Mouse (Mus musculus) myocyte (in vitro differentiated cells): ENCODE data around the gene Gm13539. TPM values are rescaled to one million over a fixed set of nuclear protein-coding genes. Genes with fewer than 3 reads are reported as not detected.
A peak's percentile ranks its signal among the peaks of the same experiment; 100 is the strongest.

Experiments used
- H3K27me3 ChIP-seq: one replicate; pipeline ENCODE4 v1.6.1; 2011; ENCODE audit not compliant: control insufficient read depth, insufficient read depth, insufficient read length
- H3K36me3 ChIP-seq: one replicate; pipeline ENCODE4 v1.6.1; 2011; ENCODE audit not compliant: control insufficient read depth, insufficient read depth
- H3K4me2 ChIP-seq: one replicate; pipeline ENCODE4 v1.6.1; 2011; ENCODE audit warnings: low read depth, control low read depth
- H3K4me3 ChIP-seq: one replicate; pipeline ENCODE4 v1.5.1; 2011; ENCODE audit warnings: mild to moderate bottlenecking, control low read depth, moderate library complexity
- H3K79me2 ChIP-seq: one replicate; pipeline ENCODE4 v1.6.1; 2011; ENCODE audit not compliant: control insufficient read depth, insufficient read depth
- H3ac ChIP-seq: one replicate; pipeline ENCODE4 v1.6.1; 2011; ENCODE audit not compliant: control insufficient read depth, insufficient read length
- CEBPB ChIP-seq: IDR thresholded peaks from 2 replicates; pipeline ENCODE4 v1.6.1; 2011; ENCODE audit warnings: mild to moderate bottlenecking, moderate library complexity; ENCODE audit not compliant: poor library complexity, insufficient read depth, severe bottlenecking
- E2F4 ChIP-seq: IDR thresholded peaks from one replicate; pipeline ENCODE4 v1.6.1; 2011; ENCODE audit warnings: mild to moderate bottlenecking, control low read depth, moderate library complexity; ENCODE audit not compliant: insufficient read depth
- MAX ChIP-seq: IDR thresholded peaks from one replicate; pipeline ENCODE4 v1.6.1; 2011; ENCODE audit warnings: low read depth, mild to moderate bottlenecking, control low read depth
- MYOD1 ChIP-seq, 3 experiments: IDR thresholded peaks; one replicate each; pipeline ENCODE4 v1.6.1; 2011; ENCODE audit warnings: control low read depth in 2 of 3, low read depth in 2 of 3, mild to moderate bottlenecking in 2 of 3, moderate library complexity in 1 of 3; ENCODE audit not compliant: insufficient read length in 2 of 3, control insufficient read depth in 1 of 3
- MYOG ChIP-seq, 3 experiments: IDR thresholded peaks; one replicate each; pipeline ENCODE4 v1.6.1; 2011; ENCODE audit warnings: control low read depth in 2 of 3, low read depth in 2 of 3, mild to moderate bottlenecking in 2 of 3; ENCODE audit not compliant: insufficient read length in 2 of 3, control insufficient read depth in 1 of 3, insufficient read depth in 1 of 3
- POLR2A ChIP-seq: IDR thresholded peaks from one replicate; pipeline ENCODE4 v1.6.1; 2011; ENCODE audit warnings: low read depth, mild to moderate bottlenecking, control low read depth, moderate library complexity; ENCODE audit not compliant: insufficient read length
- POLR2AphosphoS2 ChIP-seq: IDR thresholded peaks from one replicate; pipeline ENCODE4 v1.6.1; 2011; ENCODE audit warnings: low read depth, control low read depth; ENCODE audit not compliant: insufficient read length
- REST ChIP-seq: IDR thresholded peaks from one replicate; pipeline ENCODE4 v1.6.1; 2011; ENCODE audit warnings: mild to moderate bottlenecking, control low read depth, moderate library complexity; ENCODE audit not compliant: insufficient read depth, insufficient read length
- SRF ChIP-seq: IDR thresholded peaks from one replicate; pipeline ENCODE4 v1.6.1; 2011; ENCODE audit warnings: low read depth; ENCODE audit not compliant: control insufficient read depth, insufficient read length
- TCF12 ChIP-seq: IDR thresholded peaks from one replicate; pipeline ENCODE4 v1.6.1; 2011; ENCODE audit warnings: mild to moderate bottlenecking, control low read depth; ENCODE audit not compliant: poor library complexity, insufficient read depth, severe bottlenecking
- TCF3 ChIP-seq: IDR thresholded peaks from one replicate; pipeline ENCODE4 v1.6.1; 2011; ENCODE audit warnings: low read depth, control low read depth; ENCODE audit not compliant: insufficient read length
- USF1 ChIP-seq: IDR thresholded peaks from one replicate; pipeline ENCODE4 v1.6.1; 2011; ENCODE audit warnings: low read depth, mild to moderate bottlenecking, control low read depth, moderate library complexity
- polyA plus RNA-seq: library from polyadenylated mRNA; unstranded; fragments of >200 nt; fragmentation: generic; extraction: Trizol; gene quantifications from one replicate; pipeline ENCODE4 v1.2.1, GENCODE M21; 2012; ENCODE audit warnings: missing spikeins

Gene Gm13539
- polyA plus RNA-seq, 1 experiment: 0.17 TPM

GRCm38 (mm10) chr2:25775991-25776390, 6.1 kb upstream of the Gm13539 start:
- H3K36me3 ChIP-seq: no peaks in the 10 kb centered on the region
- H3ac ChIP-seq: no peak overlapping the region
- TF ChIP-seq USF1: no peak
- TF ChIP-seq MYOG (IDR thresholded peaks at IDR 0.05; ENCODE audit: control insufficient read depth in 1 of 3, insufficient read depth in 1 of 3, insufficient read length in 2 of 3, low read depth in 2 of 3): no peak
- TF ChIP-seq CEBPB: no peak
- no peak for TF ChIP-seq POLR2A
- no peak for TF ChIP-seq POLR2AphosphoS2
- no peak for TF ChIP-seq MAX
- no peak for TF ChIP-seq SRF
- no peak for TF ChIP-seq TCF12
- no peak for TF ChIP-seq TCF3
- no peak for TF ChIP-seq REST
- no peak for TF ChIP-seq MYOD1 (IDR thresholded peaks at IDR 0.05; ENCODE audit: control insufficient read depth in 1 of 3, insufficient read length in 2 of 3, low read depth in 2 of 3)
- no peak for TF ChIP-seq E2F4
- H3K27me3 ChIP-seq: peaks cover 7% of the 10 kb centered on the region
- H3K79me2 ChIP-seq: no peaks in the 10 kb centered on the region
- H3K4me2 ChIP-seq: no peak overlapping the region
- H3K4me3 ChIP-seq: no peak overlapping the region

- no peaks in the 10 kb centered on the region for H3K79me2 ChIP-seq
- H3ac ChIP-seq: no peak within 1 kb of the TSS
- TF ChIP-seq POLR2A (no peak), USF1 (no peak), TCF3 (no peak), POLR2AphosphoS2 (no peak), TCF12 (no peak)
- peaks cover 7% of the 10 kb centered on the region for H3K27me3 ChIP-seq
- H3K4me3 ChIP-seq: no peak within 1 kb of the TSS
- no peaks in the 10 kb centered on the region for H3K36me3 ChIP-seq
- H3K4me2 ChIP-seq: no peak within 1 kb of the TSS
Measured at GRCm38 (mm10) chr2:25776717-25777116, 5.3 kb upstream of the Gm13539 start, which contains the start of gene Lcn11. Lcn11 (plus strand) TSS chr2:25777017.

- TF ChIP-seq USF1 (no peak), POLR2A (no peak), POLR2AphosphoS2 (no peak), REST (no peak), SRF (no peak), E2F4 (no peak)
- no peaks in the 10 kb centered on the region for H3K36me3 ChIP-seq
- H3K79me2 ChIP-seq: no peaks in the 10 kb centered on the region
Measured at GRCm38 (mm10) chr2:25779076-25779475, 3.0 kb upstream of the Gm13539 start.

GRCm38 (mm10) chr2:25780921-25781320, 1.1 kb upstream of the Gm13539 start:
- H3K4me3 ChIP-seq: no peak overlapping the region
- no peak overlapping the region for H3K4me2 ChIP-seq
- H3K79me2 ChIP-seq: no peaks in the 10 kb centered on the region
- H3K27me3 ChIP-seq: peaks cover 2% of the 10 kb centered on the region
- no peaks in the 10 kb centered on the region for H3K36me3 ChIP-seq
- TF ChIP-seq POLR2AphosphoS2 (no peak), POLR2A (no peak), CEBPB (no peak), MAX (no peak), MYOG (IDR thresholded peaks at IDR 0.05; ENCODE audit: control insufficient read depth in 1 of 3, insufficient read depth in 1 of 3, insufficient read length in 2 of 3, low read depth in 2 of 3) (no peak), USF1 (no peak), E2F4 (no peak), TCF12 (no peak), SRF (no peak), MYOD1 (IDR thresholded peaks at IDR 0.05; ENCODE audit: control insufficient read depth in 1 of 3, insufficient read length in 2 of 3, low read depth in 2 of 3) (no peak), TCF3 (no peak), REST (no peak)
- no peak overlapping the region for H3ac ChIP-seq

More at GRCm38 (mm10) chr2:25779076-25779475, 3.0 kb upstream of the Gm13539 start:
- Histone ChIP-seq H3K4me2 (no peak overlapping the region), H3K4me3 (no peak overlapping the region), H3K27me3 (peaks cover 7% of the 10 kb centered on the region), H3ac (no peak overlapping the region)

GRCm38 (mm10) chr2:25785573-25786322, 3.7 kb downstream of the Gm13539 start:
- Histone ChIP-seq H3K4me2 (peak overlapping the region; percentile 49), H3K36me3 (no peaks in the 10 kb centered on the region), H3K79me2 (no peaks in the 10 kb centered on the region), H3ac (no peak overlapping the region), H3K4me3 (no peak overlapping the region), H3K27me3 (no peaks in the 10 kb centered on the region)
- TF ChIP-seq MYOD1 (IDR thresholded peaks at IDR 0.05; ENCODE audit: control insufficient read depth in 1 of 3, insufficient read length in 2 of 3, low read depth in 2 of 3) (no peak), CEBPB (peak; percentile 76; the same call in 1 of the 2 replicates), MYOG (IDR thresholded peaks at IDR 0.05; ENCODE audit: control insufficient read depth in 1 of 3, insufficient read depth in 1 of 3, insufficient read length in 2 of 3, low read depth in 2 of 3) (peak in 1 of 3 experiments; percentile 44), E2F4 (no peak)
